Mouse (Mus musculus) E14TG2a.4 (cell line): ENCODE results near the gene Fdxr.

Source experiments
- H3K27me3 ChIP-seq: 2 replicates; pipeline ENCODE4 v1.6.1; 2014; ENCODE audit warnings: low read length, control low read depth; ENCODE audit not compliant: insufficient read depth
- H3K36me3 ChIP-seq: 2 replicates; pipeline ENCODE4 v1.6.1; 2014; ENCODE audit warnings: low read length, control low read depth; ENCODE audit not compliant: insufficient read depth
- H3K4me1 ChIP-seq: replicated peaks from 2 replicates; pipeline ENCODE4 v1.6.1; 2014; ENCODE audit warnings: low read depth, low read length, control low read depth
- H3K4me3 ChIP-seq: replicated peaks from 2 replicates; pipeline ENCODE4 v1.5.1; 2014; ENCODE audit warnings: mild to moderate bottlenecking, low read length
- H3K9me3 ChIP-seq: 2 replicates; pipeline ENCODE4 v1.6.1; 2014; ENCODE audit warnings: low read length, control low read depth
- CTCF ChIP-seq: conservative IDR thresholded peaks from 2 replicates; pipeline ENCODE4 v1.5.1; 2014; ENCODE audit warnings: low read length
- NANOG ChIP-seq: IDR thresholded peaks from 2 replicates; pipeline ENCODE4 v1.6.1; 2014; ENCODE audit warnings: borderline replicate concordance, low read length, mixed read lengths
- POU5F1 ChIP-seq: IDR thresholded peaks from 2 replicates; pipeline ENCODE4 v1.6.1; 2014; ENCODE audit warnings: low read length, borderline replicate concordance

Gene Fdxr

DNA sequence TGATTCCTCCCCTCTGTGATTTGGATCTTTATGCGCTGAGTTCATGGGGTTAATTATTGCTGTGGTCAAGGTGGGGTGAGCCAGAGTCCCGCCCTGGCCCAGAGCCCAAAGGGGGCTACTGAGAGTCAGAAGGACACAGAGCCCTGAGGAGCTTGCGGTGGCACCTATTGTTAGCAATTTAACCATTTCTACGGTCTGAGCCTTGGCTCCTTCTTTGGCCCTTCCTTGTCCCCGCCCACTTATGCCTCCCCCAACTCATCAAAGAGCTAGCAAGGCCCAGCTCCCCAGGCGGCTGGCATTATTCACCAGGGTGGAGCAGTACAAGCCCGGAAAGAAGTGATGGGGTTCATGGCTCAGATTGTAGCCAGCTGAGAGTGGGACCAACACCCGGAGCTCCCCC is 30.0 kb upstream of the Fdxr start, which contains the start of gene Otop2:
Gene Otop2, plus strand, starts transcription at position 301 of the 400 bp plus-strand sequence.
- no peaks in the 10 kb centered on the region for H3K36me3 ChIP-seq
- H3K9me3 ChIP-seq, result no peaks in the 10 kb centered on the region
- peak within 1 kb of the TSS; percentile 32; the same call in 1 of the 2 replicates for H3K4me3 ChIP-seq
- peaks cover 15% of the 10 kb centered on the region for H3K4me1 ChIP-seq
- TF ChIP-seq POU5F1 (no peak), CTCF (no peak), NANOG (no peak)
- H3K27me3 ChIP-seq, result peaks cover 44% of the 10 kb centered on the region

GRCm38 (mm10) chr11:115303167-115303566 is 26.3 kb upstream of the Fdxr start:
- Histone ChIP-seq H3K36me3 (no peaks in the 10 kb centered on the region), H3K27me3 (peaks cover 50% of the 10 kb centered on the region), H3K4me3 (no peak overlapping the region), H3K4me1 (peaks cover 16% of the 10 kb centered on the region), H3K9me3 (no peaks in the 10 kb centered on the region)
- TF ChIP-seq NANOG, result no peak

DNA sequence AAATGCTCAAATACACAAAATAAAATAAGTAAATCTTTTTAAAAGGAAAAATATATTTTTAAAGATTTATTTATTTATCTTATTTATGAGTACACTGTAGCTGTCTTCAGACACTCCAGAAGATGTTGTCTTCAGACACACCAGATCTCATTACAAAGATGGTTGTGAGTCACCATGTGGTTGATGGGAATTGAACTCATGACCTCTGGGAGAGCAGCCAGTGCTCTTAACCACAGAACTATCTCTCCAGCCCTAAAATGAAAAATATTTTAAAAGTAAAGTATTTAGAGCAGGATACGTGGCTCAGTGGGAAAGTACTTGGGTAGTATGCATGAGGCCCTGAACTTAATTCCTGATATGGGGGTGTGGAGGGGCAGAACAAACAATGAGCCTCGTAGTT is 24.5 kb upstream of the Fdxr start:
- no peak for TF ChIP-seq CTCF
- TF ChIP-seq NANOG, result no peak
- no peak for TF ChIP-seq POU5F1

GRCm38 (mm10) chr11:115300745-115301144 is 23.9 kb upstream of the Fdxr start:
- TF ChIP-seq POU5F1 (no peak), CTCF (peak; percentile 54)
- Histone ChIP-seq H3K36me3 (no peaks in the 10 kb centered on the region), H3K4me3 (no peak overlapping the region), H3K9me3 (no peaks in the 10 kb centered on the region), H3K27me3 (peaks cover 54% of the 10 kb centered on the region), H3K4me1 (peaks cover 24% of the 10 kb centered on the region)

More for the DNA sequence above, 24.5 kb upstream of the Fdxr start:
- no peaks in the 10 kb centered on the region for H3K9me3 ChIP-seq
- H3K4me1 ChIP-seq, result peaks cover 22% of the 10 kb centered on the region
- no peaks in the 10 kb centered on the region for H3K36me3 ChIP-seq
- peaks cover 53% of the 10 kb centered on the region for H3K27me3 ChIP-seq
- no peak overlapping the region for H3K4me3 ChIP-seq

DNA sequence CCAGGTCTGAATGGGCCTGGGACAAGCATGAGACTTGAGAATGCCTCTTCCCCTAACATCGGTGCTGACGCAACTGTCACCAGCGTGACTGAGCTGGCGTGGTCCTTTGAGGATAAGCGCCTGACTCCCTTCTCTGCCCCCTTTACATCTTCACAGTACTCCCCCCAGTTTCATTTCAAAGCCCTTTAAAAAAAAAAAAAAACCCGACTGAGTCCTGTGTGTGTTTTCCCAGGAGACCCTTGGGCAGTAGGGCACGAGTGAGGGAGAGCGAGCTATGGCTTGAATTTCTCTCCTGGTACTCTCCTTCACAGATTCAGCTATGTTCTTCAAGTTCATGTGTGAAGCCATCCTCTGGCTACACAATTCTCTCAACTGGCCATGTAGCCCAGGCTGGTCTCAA is 21.3 kb upstream of the Fdxr start:
- peaks cover 46% of the 10 kb centered on the region for H3K27me3 ChIP-seq
- no peaks in the 10 kb centered on the region for H3K9me3 ChIP-seq
- TF ChIP-seq POU5F1 (no peak), NANOG (no peak), CTCF (no peak)
- no peaks in the 10 kb centered on the region for H3K36me3 ChIP-seq
- H3K4me3 ChIP-seq, result 0 out of 2 replicates have a peak overlapping the region, but pooled peaks have one; percentile 76
- H3K4me1 ChIP-seq, result peaks cover 40% of the 10 kb centered on the region

DNA sequence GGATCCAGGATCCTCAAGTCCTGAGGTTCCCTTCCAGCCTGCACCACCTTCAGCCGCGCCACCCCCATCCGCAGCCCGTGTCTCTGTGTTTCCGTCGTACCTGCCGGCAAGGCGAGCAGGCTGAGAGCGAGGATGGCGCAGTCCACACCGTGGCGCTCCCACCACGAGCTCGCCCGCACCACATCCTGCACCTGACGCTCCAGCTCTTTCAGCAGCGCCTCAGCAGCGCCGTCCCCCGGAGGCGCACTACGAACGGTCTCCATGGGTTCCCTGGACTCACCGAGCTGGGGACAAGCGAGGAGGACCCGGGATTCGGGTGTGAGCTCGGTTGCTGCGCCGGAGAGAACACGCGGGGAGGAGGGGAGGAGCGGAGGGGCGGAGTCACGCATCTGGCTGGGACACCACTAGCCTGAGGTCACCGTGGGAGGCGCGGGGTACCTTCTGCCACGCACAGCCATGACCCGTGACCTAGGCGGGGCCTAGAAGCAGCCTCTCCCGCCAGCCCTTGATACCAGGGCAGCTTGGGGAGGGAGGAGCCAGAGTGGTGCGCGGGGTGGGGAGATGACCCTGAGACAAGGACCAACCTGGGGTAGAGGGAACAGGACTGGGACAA is 20.5 kb upstream of the Fdxr start, which contains the start of gene Fads6:
Gene Fads6, minus strand, starts transcription at position 450 of the 613 bp plus-strand sequence.
- H3K27me3 ChIP-seq, result peaks cover 46% of the 10 kb centered on the region
- H3K4me3 ChIP-seq, result peak within 1 kb of the TSS; percentile 76
- no peaks in the 10 kb centered on the region for H3K36me3 ChIP-seq
- TF ChIP-seq NANOG (no peak), POU5F1 (no peak), CTCF (no peak)
- no peaks in the 10 kb centered on the region for H3K9me3 ChIP-seq
- H3K4me1 ChIP-seq, result peaks cover 48% of the 10 kb centered on the region

DNA sequence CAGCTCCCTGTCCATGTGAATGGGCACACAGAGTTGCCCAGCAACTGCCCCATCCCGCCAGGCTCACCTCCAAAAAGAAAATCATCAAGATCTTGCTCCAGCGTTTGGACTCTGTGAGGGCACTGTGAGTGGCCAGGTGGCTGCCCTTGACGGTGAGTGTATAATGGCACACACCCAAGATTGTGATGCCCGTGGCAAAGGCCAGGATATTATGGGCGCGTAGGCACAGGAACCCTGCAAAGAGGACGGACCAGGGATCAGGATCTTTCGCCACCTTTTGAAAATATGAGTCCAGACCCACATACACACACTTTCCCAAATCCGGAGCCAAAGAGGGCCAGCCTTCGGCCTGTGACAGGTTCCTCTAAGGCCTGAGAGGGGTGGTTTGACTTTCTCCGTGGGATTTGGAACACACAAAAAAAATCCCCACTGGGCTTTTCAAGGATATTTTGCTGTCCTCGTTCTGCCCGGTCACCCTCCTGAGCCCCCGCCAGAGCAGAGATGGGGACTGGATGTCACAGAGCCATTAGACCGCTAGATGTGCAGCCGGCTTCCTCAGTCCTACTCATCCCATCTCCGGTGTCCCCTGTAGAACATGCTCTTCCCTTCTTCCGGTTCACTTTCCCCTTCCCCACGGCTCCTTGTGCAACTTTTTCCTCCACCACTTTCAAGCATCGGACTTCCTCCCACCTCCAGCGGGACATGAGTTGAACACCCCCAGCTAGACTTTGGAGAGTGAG is 19.8 kb upstream of the Fdxr start:
- no peak for TF ChIP-seq CTCF
- no peak for TF ChIP-seq NANOG
- TF ChIP-seq POU5F1, result no peak
- Histone ChIP-seq H3K4me3 (peak overlapping the region; percentile 76), H3K9me3 (no peaks in the 10 kb centered on the region), H3K27me3 (peaks cover 46% of the 10 kb centered on the region), H3K4me1 (peaks cover 54% of the 10 kb centered on the region), H3K36me3 (no peaks in the 10 kb centered on the region)

GRCm38 (mm10) chr11:115295939-115296338 is 19.1 kb upstream of the Fdxr start:
- Histone ChIP-seq H3K4me3 (no peak overlapping the region), H3K36me3 (no peaks in the 10 kb centered on the region), H3K4me1 (peaks cover 61% of the 10 kb centered on the region), H3K27me3 (peaks cover 46% of the 10 kb centered on the region), H3K9me3 (no peaks in the 10 kb centered on the region)
- TF ChIP-seq NANOG (no peak), CTCF (no peak), POU5F1 (no peak)
